Mouse (Mus musculus): ENCODE measurements around the gene Fhl4. TPM values are rescaled to one million over a fixed set of nuclear protein-coding genes. Genes with fewer than 3 reads are reported as not detected.

The Fhl4 gene
- polyA plus RNA-seq, 1 experiment from 2014 or later: 1.2 TPM

- Histone ChIP-seq H3K4me3 (ENCODE audit: low read depth, low read length) (no peak overlapping the region), H3K9me3 (ENCODE audit: control insufficient read depth, low read length) (no peaks in the 10 kb centered on the region), H3K9ac (ENCODE audit: low read length) (no peak overlapping the region), H3K27me3 (ENCODE audit: control insufficient read depth, insufficient read depth, low read length) (no peaks in the 10 kb centered on the region), H3K36me3 (ENCODE audit: control insufficient read depth, insufficient read depth, low read length) (peaks cover 4% of the 10 kb centered on the region; the same call in 1 of the 2 replicates), H3K4me2 (no peak overlapping the region), H3K4me1 (ENCODE audit: control insufficient read depth, insufficient read depth, low read length) (no peaks in the 10 kb centered on the region), H3K27ac (ENCODE audit: low read depth, low read length) (no peak overlapping the region)
- no peak for DNase-seq (ENCODE audit: low spot score, missing footprints)
- no peak for ATAC-seq (ENCODE audit: low FRiP score)
- WGBS: 92% methylated on average over 4 of the region's 4 CpGs
Observed at GRCm38 (mm10) chr10:85114409-85114808, 12.1 kb upstream of the Fhl4 start.

- ATAC-seq (ENCODE audit: low FRiP score) (peak; percentile 12), DNase-seq (ENCODE audit: low spot score, missing footprints) (peak; percentile 94)
- Histone ChIP-seq H3K36me3 (ENCODE audit: control insufficient read depth, insufficient read depth, low read length) (no peaks in the 10 kb centered on the region), H3K27me3 (ENCODE audit: control insufficient read depth, insufficient read depth, low read length) (no peaks in the 10 kb centered on the region), H3K4me1 (ENCODE audit: control insufficient read depth, insufficient read depth, low read length) (peaks cover 12% of the 10 kb centered on the region), H3K4me3 (ENCODE audit: low read depth, low read length) (peak overlapping the region; percentile 90), H3K27ac (ENCODE audit: low read depth, low read length) (0 out of 2 replicates have a peak overlapping the region, but pooled peaks have one; percentile 21), H3K9ac (ENCODE audit: low read length) (peak overlapping the region; percentile 87), H3K9me3 (ENCODE audit: control insufficient read depth, low read length) (no peaks in the 10 kb centered on the region), H3K4me2 (peak overlapping the region; percentile 92)
- WGBS: under 1% methylated on average over 34 of the region's 34 CpGs
Observed at GRCm38 (mm10) chr10:85103085-85103885, 990 bp upstream of the Fhl4 start.

GRCm38 (mm10) chr10:85101841-85102240 is 454 bp downstream of the Fhl4 start:
- ATAC-seq (ENCODE audit: low FRiP score): peak; percentile 43

GRCm38 (mm10) chr10:85071605-85072152 is 30.6 kb downstream of the Fhl4 start:
- 53% methylated on average over 4 of the region's 4 CpGs for WGBS
- no peaks in the 10 kb centered on the region for H3K4me1 ChIP-seq (ENCODE audit: control insufficient read depth, insufficient read depth, low read length)
- no peak overlapping the region for H3K9ac ChIP-seq (ENCODE audit: low read length)
- H3K36me3 ChIP-seq (ENCODE audit: control insufficient read depth, insufficient read depth, low read length): no peaks in the 10 kb centered on the region
- no peak for DNase-seq (ENCODE audit: low spot score, missing footprints)
- H3K9me3 ChIP-seq (ENCODE audit: control insufficient read depth, low read length): no peaks in the 10 kb centered on the region
- no peak overlapping the region for H3K4me3 ChIP-seq (ENCODE audit: low read depth, low read length)
- H3K4me2 ChIP-seq: no peak overlapping the region
- no peaks in the 10 kb centered on the region for H3K27me3 ChIP-seq (ENCODE audit: control insufficient read depth, insufficient read depth, low read length)
- no peak overlapping the region for H3K27ac ChIP-seq (ENCODE audit: low read depth, low read length)
- no peak for ATAC-seq (ENCODE audit: low FRiP score)

More at GRCm38 (mm10) chr10:85101841-85102240, 454 bp downstream of the Fhl4 start:
- no peaks in the 10 kb centered on the region for H3K9me3 ChIP-seq (ENCODE audit: control insufficient read depth, low read length)
- H3K4me1 ChIP-seq (ENCODE audit: control insufficient read depth, insufficient read depth, low read length): peaks cover 12% of the 10 kb centered on the region
- peak overlapping the region; percentile 90 for H3K4me3 ChIP-seq (ENCODE audit: low read depth, low read length)
- H3K27me3 ChIP-seq (ENCODE audit: control insufficient read depth, insufficient read depth, low read length): no peaks in the 10 kb centered on the region
- H3K9ac ChIP-seq (ENCODE audit: low read length): peak overlapping the region; percentile 89
- H3K4me2 ChIP-seq: peak overlapping the region; percentile 92
- DNase-seq (ENCODE audit: low spot score, missing footprints): no peak
- H3K27ac ChIP-seq (ENCODE audit: low read depth, low read length): peak overlapping the region; percentile 70
- WGBS: 3% methylated on average over 10 of the region's 10 CpGs
- no peaks in the 10 kb centered on the region for H3K36me3 ChIP-seq (ENCODE audit: control insufficient read depth, insufficient read depth, low read length)

- H3K27ac ChIP-seq (ENCODE audit: low read depth, low read length): no peak overlapping the region
- H3K36me3 ChIP-seq (ENCODE audit: control insufficient read depth, insufficient read depth, low read length): no peaks in the 10 kb centered on the region
- no peak for ATAC-seq (ENCODE audit: low FRiP score)
- WGBS: 97% methylated on average over 2 of the region's 2 CpGs
- H3K4me2 ChIP-seq: no peak overlapping the region
- no peaks in the 10 kb centered on the region for H3K9me3 ChIP-seq (ENCODE audit: control insufficient read depth, low read length)
- no peaks in the 10 kb centered on the region for H3K4me1 ChIP-seq (ENCODE audit: control insufficient read depth, insufficient read depth, low read length)
- H3K27me3 ChIP-seq (ENCODE audit: control insufficient read depth, insufficient read depth, low read length): no peaks in the 10 kb centered on the region
- DNase-seq (ENCODE audit: low spot score, missing footprints): no peak
- H3K9ac ChIP-seq (ENCODE audit: low read length): no peak overlapping the region
- H3K4me3 ChIP-seq (ENCODE audit: low read depth, low read length): no peak overlapping the region
Observed at GRCm38 (mm10) chr10:85054876-85055275, 47.4 kb downstream of the Fhl4 start.

- Histone ChIP-seq H3K4me3 (ENCODE audit: low read depth, low read length) (no peak overlapping the region), H3K4me2 (no peak overlapping the region), H3K36me3 (ENCODE audit: control insufficient read depth, insufficient read depth, low read length) (no peaks in the 10 kb centered on the region), H3K9me3 (ENCODE audit: control insufficient read depth, low read length) (no peaks in the 10 kb centered on the region), H3K27ac (ENCODE audit: low read depth, low read length) (no peak overlapping the region), H3K4me1 (ENCODE audit: control insufficient read depth, insufficient read depth, low read length) (no peaks in the 10 kb centered on the region), H3K9ac (ENCODE audit: low read length) (no peak overlapping the region), H3K27me3 (ENCODE audit: control insufficient read depth, insufficient read depth, low read length) (no peaks in the 10 kb centered on the region)
- whole genome bisulfite sequencing: 42% methylated on average over 4 of the region's 4 CpGs
- DNase-seq (ENCODE audit: low spot score, missing footprints) (no peak), ATAC-seq (ENCODE audit: low FRiP score) (no peak)
Observed at GRCm38 (mm10) chr10:85052451-85052850, 49.8 kb downstream of the Fhl4 start.

- Histone ChIP-seq H3K4me3 (ENCODE audit: low read depth, low read length) (no peak overlapping the region), H3K9ac (ENCODE audit: low read length) (no peak overlapping the region), H3K27me3 (ENCODE audit: control insufficient read depth, insufficient read depth, low read length) (no peaks in the 10 kb centered on the region), H3K4me1 (ENCODE audit: control insufficient read depth, insufficient read depth, low read length) (no peaks in the 10 kb centered on the region), H3K27ac (ENCODE audit: low read depth, low read length) (no peak overlapping the region), H3K36me3 (ENCODE audit: control insufficient read depth, insufficient read depth, low read length) (no peaks in the 10 kb centered on the region), H3K9me3 (ENCODE audit: control insufficient read depth, low read length) (no peaks in the 10 kb centered on the region), H3K4me2 (no peak overlapping the region)
- ATAC-seq (ENCODE audit: low FRiP score): no peak
- DNase-seq (ENCODE audit: low spot score, missing footprints): no peak
- 70% methylated on average over 4 of the region's 4 CpGs for WGBS
Observed at GRCm38 (mm10) chr10:85050668-85051208, 51.6 kb downstream of the Fhl4 start.

GRCm38 (mm10) chr10:85048008-85048407 is 54.3 kb downstream of the Fhl4 start:
- no peaks in the 10 kb centered on the region for H3K9me3 ChIP-seq (ENCODE audit: control insufficient read depth, low read length)
- H3K4me1 ChIP-seq (ENCODE audit: control insufficient read depth, insufficient read depth, low read length): peaks cover 10% of the 10 kb centered on the region
- DNase-seq (ENCODE audit: low spot score, missing footprints) (no peak), ATAC-seq (ENCODE audit: low FRiP score) (no peak)
- no peaks in the 10 kb centered on the region for H3K27me3 ChIP-seq (ENCODE audit: control insufficient read depth, insufficient read depth, low read length)
- no peak overlapping the region for H3K4me3 ChIP-seq (ENCODE audit: low read depth, low read length)
- no peaks in the 10 kb centered on the region for H3K36me3 ChIP-seq (ENCODE audit: control insufficient read depth, insufficient read depth, low read length)
- WGBS: 94% methylated on average over 8 of the region's 8 CpGs
- no peak overlapping the region for H3K9ac ChIP-seq (ENCODE audit: low read length)
- H3K27ac ChIP-seq (ENCODE audit: low read depth, low read length): no peak overlapping the region
- H3K4me2 ChIP-seq: no peak overlapping the region

GRCm38 (mm10) chr10:85046585-85046984 is 55.7 kb downstream of the Fhl4 start:
- 0 out of 2 replicates have a peak, but pooled peaks cover 3% of the 10 kb centered on the region for H3K27me3 ChIP-seq (ENCODE audit: control insufficient read depth, insufficient read depth, low read length)
- no peak overlapping the region for H3K27ac ChIP-seq (ENCODE audit: low read depth, low read length)
- no peaks in the 10 kb centered on the region for H3K36me3 ChIP-seq (ENCODE audit: control insufficient read depth, insufficient read depth, low read length)
- H3K4me2 ChIP-seq: no peak overlapping the region
- H3K4me1 ChIP-seq (ENCODE audit: control insufficient read depth, insufficient read depth, low read length): peaks cover 10% of the 10 kb centered on the region
- ATAC-seq (ENCODE audit: low FRiP score) (no peak), DNase-seq (ENCODE audit: low spot score, missing footprints) (peak; percentile 88)
- no peak overlapping the region for H3K9ac ChIP-seq (ENCODE audit: low read length)
- H3K4me3 ChIP-seq (ENCODE audit: low read depth, low read length): no peak overlapping the region
- WGBS: 31% methylated on average over 5 of the region's 5 CpGs
- H3K9me3 ChIP-seq (ENCODE audit: control insufficient read depth, low read length): no peaks in the 10 kb centered on the region
